Mouse (Mus musculus) urinary bladder, postnatal 36 days (tissue): ENCODE data around the gene Vmn1r41.

Source experiments
- DNase-seq, 2 experiments: peaks; one replicate each; pipeline ENCODE4 v3.0.0; 2022; ENCODE audit warnings: low spot score in 2 of 2, mixed read lengths in 1 of 2

Gene Vmn1r41

GRCm38 (mm10) chr6:89740466-89740865 lies at the start of gene Vmn1r41:
Gene Vmn1r41 (plus strand): TSS chr6:89740766.
- DNase-seq = no peak

- DNase-seq = no peak
Measured at GRCm38 (mm10) chr6:89706624-89707023, 33.9 kb upstream of the Vmn1r41 start.

- no peak for DNase-seq
Measured at GRCm38 (mm10) chr6:89707240-89707639, 33.3 kb upstream of the Vmn1r41 start, which contains the start of gene Vmn1r40. Gene Vmn1r40 (plus strand): TSS chr6:89707540.

GRCm38 (mm10) chr6:89718051-89718450 lies 22.5 kb upstream of the Vmn1r41 start:
- no peak for DNase-seq

- no peak for DNase-seq
Measured at GRCm38 (mm10) chr6:89742811-89743210, 2.2 kb downstream of the Vmn1r41 start.

GRCm38 (mm10) chr6:89790231-89790630 lies 49.7 kb downstream of the Vmn1r41 start:
- no peak for DNase-seq
